Mouse (Mus musculus) heart, adult 11 months (tissue): ENCODE data around the gene Ifitm6.

ENCODE experiments used
- DNase-seq: peaks from one replicate; pipeline ENCODE4 v3.0.0; 2022

Ifitm6 gene

GRCm38 (mm10) chr7:140968710-140969109 lies 49.0 kb downstream of the Ifitm6 start:
- peak; percentile 34 for DNase-seq

- peak; percentile 91 for DNase-seq
Observed at GRCm38 (mm10) chr7:140967862-140968591, 49.7 kb downstream of the Ifitm6 start.

GRCm38 (mm10) chr7:140966921-140967320 lies 50.8 kb downstream of the Ifitm6 start, which contains the start of gene Ifitm1:
Gene Ifitm1 (plus strand): TSS chr7:140967221.
- DNase-seq, result peak; percentile 41
